Mouse (Mus musculus): ENCODE results near the gene Wdtc1. TPM values are rescaled to one million over a fixed set of nuclear protein-coding genes. Genes with fewer than 3 reads are reported as not detected.

Gene Wdtc1
- total and polyA plus RNA-seq, 3 experiments: 7.1 to 53.4 (median 32.3) TPM

DNA sequence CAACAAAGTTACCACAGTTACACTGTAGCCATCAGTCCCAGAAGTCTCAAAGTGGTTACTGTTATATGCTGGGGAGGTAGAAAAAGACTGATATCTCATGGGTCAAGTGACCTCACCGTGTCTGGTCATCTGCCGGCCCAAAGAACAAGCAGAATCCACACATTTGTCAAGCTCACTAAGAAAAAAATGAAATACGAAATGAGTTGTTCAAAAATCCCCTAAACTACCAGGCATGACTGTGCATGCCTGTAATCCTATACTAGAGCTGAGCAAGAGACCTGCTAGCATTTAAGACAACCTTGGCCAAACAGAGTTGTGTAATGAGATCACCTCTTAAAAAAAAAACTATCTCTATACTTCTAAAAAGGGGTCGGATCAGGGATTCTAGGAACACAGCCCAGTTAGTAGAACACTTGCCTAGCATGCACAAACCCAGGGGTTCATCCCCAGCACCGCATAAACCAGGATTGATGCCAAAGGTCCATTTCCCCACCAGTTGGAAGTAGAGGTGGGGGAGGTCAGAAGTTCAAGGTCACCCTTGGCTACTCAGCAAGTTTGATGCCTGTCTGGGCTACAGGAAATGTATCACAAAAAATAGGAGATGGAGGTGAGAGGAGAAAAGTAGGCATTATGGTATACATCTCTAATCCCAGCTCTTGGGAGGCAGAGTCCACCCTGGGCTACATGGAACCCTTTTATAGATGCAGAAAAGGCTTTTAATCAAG lies 5.1 kb downstream of the Wdtc1 start:
- Histone ChIP-seq H3K4me3 (ENCODE audit: low read depth, low read length) (no peak overlapping the region), H3K9me3 (replicated peaks) (no peaks in the 10 kb centered on the region), H3K4me1 (ENCODE audit: insufficient read depth, low read depth, low read length) (peaks cover 21% of the 10 kb centered on the region), H3K27me3 (ENCODE audit: insufficient read depth, low read length) (peaks cover 9% of the 10 kb centered on the region), H3K36me3 (replicated peaks) (no peaks in the 10 kb centered on the region)
- TF ChIP-seq GATA1 (IDR thresholded peaks at IDR 0.05; ENCODE audit: borderline replicate concordance, low read length) (no peak), TAL1 (conservative IDR thresholded peaks at IDR 0.05; ENCODE audit: low read depth, low read length) (no peak), POLR2AphosphoS5 (IDR thresholded peaks at IDR 0.05; ENCODE audit: insufficient replicate concordance, low read depth, low read length) (no peak), CTCF (IDR thresholded peaks at IDR 0.05; ENCODE audit: low read depth, low read length) (no peak)
- ATAC-seq (ENCODE audit: extremely low read depth, insufficient number of reproducible peaks, low FRiP score, poor library complexity, severe bottlenecking): no peak
- DNase-seq (ENCODE audit: low spot score): no peak

DNA sequence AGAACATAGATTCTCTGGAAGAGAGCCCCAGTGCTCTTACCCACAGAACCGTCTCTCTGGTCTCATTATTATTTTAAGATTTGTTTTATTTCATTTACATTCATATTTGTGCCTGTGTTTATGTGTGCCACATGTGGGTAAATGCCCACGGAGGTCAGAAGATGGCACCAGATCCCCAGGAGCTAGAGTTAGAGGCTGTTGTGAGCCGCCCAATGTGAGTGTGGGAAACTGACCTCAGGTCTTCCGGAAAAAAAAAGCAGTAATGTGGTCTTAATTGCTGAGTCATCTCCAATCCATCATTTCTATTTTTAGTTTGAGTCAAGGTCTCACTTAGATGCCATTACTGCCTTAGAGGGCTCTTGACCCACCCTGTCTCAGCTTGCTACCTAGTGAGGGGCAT lies 5.7 kb downstream of the Wdtc1 start:
- ATAC-seq (ENCODE audit: extremely low read depth, insufficient number of reproducible peaks, low FRiP score, poor library complexity, severe bottlenecking): no peak

DNA sequence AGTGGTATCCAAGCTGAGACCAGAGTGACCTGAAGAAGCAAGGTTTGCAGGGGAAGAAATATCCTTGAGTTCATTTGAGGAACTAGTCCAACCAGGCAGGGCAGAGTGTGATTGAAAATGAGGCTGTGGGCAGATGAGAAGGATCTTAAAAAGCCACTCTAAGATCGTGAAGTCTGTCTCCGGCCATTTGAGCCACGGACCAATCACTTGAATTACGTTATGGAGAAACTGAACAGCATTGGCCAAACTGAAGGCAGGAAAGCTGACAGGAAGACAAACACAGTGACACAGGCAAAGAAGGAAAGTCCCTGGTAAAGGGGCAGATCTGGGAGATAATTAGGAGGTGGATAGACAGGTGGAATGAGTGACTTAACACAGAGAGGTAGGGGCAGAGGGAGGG lies 6.7 kb downstream of the Wdtc1 start:
- H3K4me3 ChIP-seq (ENCODE audit: low read depth, low read length): no peak overlapping the region
- H3K27me3 ChIP-seq (ENCODE audit: insufficient read depth, low read length): peaks cover 22% of the 10 kb centered on the region
- DNase-seq (ENCODE audit: low spot score) (no peak), ATAC-seq (ENCODE audit: extremely low read depth, insufficient number of reproducible peaks, low FRiP score, poor library complexity, severe bottlenecking) (no peak)
- no peaks in the 10 kb centered on the region for H3K9me3 ChIP-seq (replicated peaks)
- H3K4me1 ChIP-seq (ENCODE audit: insufficient read depth, low read depth, low read length): peaks cover 14% of the 10 kb centered on the region
- no peaks in the 10 kb centered on the region for H3K36me3 ChIP-seq (replicated peaks)
- TF ChIP-seq CTCF (IDR thresholded peaks at IDR 0.05; ENCODE audit: low read depth, low read length): no peak
- TF ChIP-seq GATA1 (IDR thresholded peaks at IDR 0.05; ENCODE audit: borderline replicate concordance, low read length): no peak
- no peak for TF ChIP-seq GATA2 (IDR thresholded peaks at IDR 0.05; ENCODE audit: borderline replicate concordance, low read depth, low read length)
- TF ChIP-seq POLR2AphosphoS5 (IDR thresholded peaks at IDR 0.05; ENCODE audit: insufficient replicate concordance, low read depth, low read length): no peak
- TF ChIP-seq TAL1 (conservative IDR thresholded peaks at IDR 0.05; ENCODE audit: low read depth, low read length): no peak

More for the DNA sequence above, 5.7 kb downstream of the Wdtc1 start:
- peaks cover 15% of the 10 kb centered on the region for H3K4me1 ChIP-seq (ENCODE audit: insufficient read depth, low read depth, low read length)
- H3K4me3 ChIP-seq (ENCODE audit: low read depth, low read length): no peak overlapping the region
- no peak for TF ChIP-seq CTCF (IDR thresholded peaks at IDR 0.05; ENCODE audit: low read depth, low read length)
- TF ChIP-seq POLR2AphosphoS5 (IDR thresholded peaks at IDR 0.05; ENCODE audit: insufficient replicate concordance, low read depth, low read length): no peak
- no peak for TF ChIP-seq GATA2 (IDR thresholded peaks at IDR 0.05; ENCODE audit: borderline replicate concordance, low read depth, low read length)
- no peak for TF ChIP-seq TAL1 (conservative IDR thresholded peaks at IDR 0.05; ENCODE audit: low read depth, low read length)
- TF ChIP-seq GATA1 (IDR thresholded peaks at IDR 0.05; ENCODE audit: borderline replicate concordance, low read length): no peak
- no peaks in the 10 kb centered on the region for H3K9me3 ChIP-seq (replicated peaks)
- H3K27me3 ChIP-seq (ENCODE audit: insufficient read depth, low read length): peaks cover 15% of the 10 kb centered on the region
- no peak for DNase-seq (ENCODE audit: low spot score)
- no peaks in the 10 kb centered on the region for H3K36me3 ChIP-seq (replicated peaks)

DNA sequence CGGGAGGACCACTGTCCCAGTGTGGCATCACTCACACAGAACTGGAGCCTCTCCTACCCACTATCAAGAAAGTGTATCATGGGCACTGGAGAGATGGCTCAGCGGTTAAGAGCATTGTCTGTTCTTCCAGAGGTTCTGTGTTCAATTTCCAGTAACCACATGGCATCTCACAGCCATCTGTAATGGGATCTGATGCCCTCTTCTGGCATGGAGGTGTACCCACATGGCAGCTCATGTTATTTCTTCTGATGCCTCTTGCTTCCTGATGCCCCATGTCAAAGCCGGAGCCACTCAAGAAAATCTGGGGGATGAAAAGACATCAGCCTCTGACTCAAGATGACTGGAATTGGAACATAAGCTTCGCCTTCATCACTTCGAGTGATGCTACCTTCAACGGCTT lies 7.6 kb downstream of the Wdtc1 start:
- no peaks in the 10 kb centered on the region for H3K36me3 ChIP-seq (replicated peaks)
- no peak overlapping the region for H3K4me3 ChIP-seq (ENCODE audit: low read depth, low read length)
- H3K27me3 ChIP-seq (ENCODE audit: insufficient read depth, low read length): peaks cover 29% of the 10 kb centered on the region
- DNase-seq (ENCODE audit: low spot score): no peak
- TF ChIP-seq GATA1 (IDR thresholded peaks at IDR 0.05; ENCODE audit: borderline replicate concordance, low read length) (no peak), GATA2 (IDR thresholded peaks at IDR 0.05; ENCODE audit: borderline replicate concordance, low read depth, low read length) (no peak)
- ATAC-seq (ENCODE audit: extremely low read depth, insufficient number of reproducible peaks, low FRiP score, poor library complexity, severe bottlenecking): no peak
- no peaks in the 10 kb centered on the region for H3K9me3 ChIP-seq (replicated peaks)
- peaks cover 14% of the 10 kb centered on the region for H3K4me1 ChIP-seq (ENCODE audit: insufficient read depth, low read depth, low read length)

DNA sequence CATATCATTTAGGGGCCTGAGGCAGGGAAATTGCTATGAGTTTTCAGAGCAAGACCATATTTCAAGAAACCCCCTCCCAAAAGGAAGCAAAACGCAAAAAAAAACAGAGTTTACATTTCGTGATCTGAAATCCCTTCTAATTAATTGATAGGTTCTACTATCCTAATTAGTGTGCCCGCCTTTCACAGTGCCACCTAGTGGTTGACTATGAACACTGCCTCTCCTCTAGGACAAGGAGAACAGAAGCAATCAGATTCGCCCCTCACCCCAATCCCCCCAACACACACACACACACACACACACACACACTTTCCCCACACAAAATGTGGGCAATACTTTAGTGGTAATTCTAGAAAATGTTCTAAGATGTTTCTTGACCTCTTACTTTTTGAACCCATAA lies 9.2 kb downstream of the Wdtc1 start:
- TF ChIP-seq GATA1 (IDR thresholded peaks at IDR 0.05; ENCODE audit: borderline replicate concordance, low read length) (no peak), GATA2 (IDR thresholded peaks at IDR 0.05; ENCODE audit: borderline replicate concordance, low read depth, low read length) (no peak), CTCF (IDR thresholded peaks at IDR 0.05; ENCODE audit: low read depth, low read length) (0 out of 2 replicates have a peak, but pooled peaks have one; percentile 16), TAL1 (conservative IDR thresholded peaks at IDR 0.05; ENCODE audit: low read depth, low read length) (no peak)
- DNase-seq (ENCODE audit: low spot score): no peak
- no peak overlapping the region for H3K4me3 ChIP-seq (ENCODE audit: low read depth, low read length)
- H3K27me3 ChIP-seq (ENCODE audit: insufficient read depth, low read length): peaks cover 30% of the 10 kb centered on the region
- H3K4me1 ChIP-seq (ENCODE audit: insufficient read depth, low read depth, low read length): peaks cover 20% of the 10 kb centered on the region
- H3K9me3 ChIP-seq (replicated peaks): no peaks in the 10 kb centered on the region
- no peaks in the 10 kb centered on the region for H3K36me3 ChIP-seq (replicated peaks)
- ATAC-seq (ENCODE audit: extremely low read depth, insufficient number of reproducible peaks, low FRiP score, poor library complexity, severe bottlenecking): no peak

DNA sequence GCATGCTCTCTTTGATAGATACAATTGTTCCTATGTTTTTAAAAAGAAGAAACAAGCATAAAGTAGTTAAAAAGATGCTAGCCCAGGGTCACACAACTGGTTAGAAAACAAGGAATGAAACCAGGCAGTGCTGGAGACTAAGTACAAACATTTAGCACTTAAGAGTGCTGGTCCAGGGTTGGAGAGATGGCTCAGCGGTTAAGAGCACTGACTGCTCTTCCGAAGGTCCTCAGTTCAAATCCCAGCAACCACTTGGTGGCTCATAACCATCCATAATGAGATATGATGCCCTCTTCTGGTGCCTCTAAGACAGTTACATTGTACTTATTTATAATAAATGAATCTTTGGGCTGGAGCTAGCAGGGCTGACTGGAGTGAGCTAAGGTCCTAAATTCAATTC lies 13.1 kb downstream of the Wdtc1 start:
- ATAC-seq (ENCODE audit: extremely low read depth, insufficient number of reproducible peaks, low FRiP score, poor library complexity, severe bottlenecking) (no peak), DNase-seq (ENCODE audit: low spot score) (no peak)
- Histone ChIP-seq H3K27me3 (ENCODE audit: insufficient read depth, low read length) (peaks cover 24% of the 10 kb centered on the region), H3K36me3 (replicated peaks) (no peaks in the 10 kb centered on the region), H3K9me3 (replicated peaks) (no peaks in the 10 kb centered on the region), H3K4me1 (ENCODE audit: insufficient read depth, low read depth, low read length) (peaks cover 14% of the 10 kb centered on the region), H3K4me3 (ENCODE audit: low read depth, low read length) (no peak overlapping the region)
- TF ChIP-seq GATA1 (IDR thresholded peaks at IDR 0.05; ENCODE audit: borderline replicate concordance, low read length) (no peak), CTCF (IDR thresholded peaks at IDR 0.05; ENCODE audit: low read depth, low read length) (no peak), GATA2 (IDR thresholded peaks at IDR 0.05; ENCODE audit: borderline replicate concordance, low read depth, low read length) (no peak), TAL1 (conservative IDR thresholded peaks at IDR 0.05; ENCODE audit: low read depth, low read length) (no peak), POLR2AphosphoS5 (IDR thresholded peaks at IDR 0.05; ENCODE audit: insufficient replicate concordance, low read depth, low read length) (no peak)

All from G1E (cell line).